Mouse (Mus musculus): Measurements from ENCODE around the gene Ipp. TPM values are rescaled to one million over a fixed set of nuclear protein-coding genes. Genes with fewer than 3 reads are reported as not detected.

Gene Ipp
- 33.4 TPM for polyA plus RNA-seq (2014; fragmentation: Illumina TruSeq; extraction: RNeasy Lipid Tissue Mini Kit (QIAGEN cat#74804); ENCODE audit: low read depth, low replicate concordance)

GRCm38 (mm10) chr4:116507425-116508218, at the start of gene Ipp:
Ipp (plus strand) TSS chr4:116507549.

GRCm38 (mm10) chr4:116464126-116464981, 43.0 kb upstream of the Ipp start, which contains the start of gene Mast2:
Mast2 (minus strand) TSS chr4:116464183.

GRCm38 (mm10) chr4:116555413-116556300, 48.3 kb downstream of the Ipp start, which contains the start of gene Tmem69:
Tmem69 (minus strand) TSS chr4:116555936.

GRCm38 (mm10) chr4:116557306-116558121, 50.2 kb downstream of the Ipp start, which contains the start of gene Gpbp1l1:
Gpbp1l1 (plus strand) TSS chr4:116557658.

Other genes with a start within 250 kb of the Ipp start
- 20.3 TPM for gene Mast2, start 43.4 kb upstream of the Ipp start, polyA plus RNA-seq (2014; fragmentation: Illumina TruSeq; extraction: RNeasy Lipid Tissue Mini Kit (QIAGEN cat#74804); ENCODE audit: low read depth, low replicate concordance)
- 99.4 TPM for gene Tmem69, start 48.4 kb downstream of the Ipp start, polyA plus RNA-seq (2014; fragmentation: Illumina TruSeq; extraction: RNeasy Lipid Tissue Mini Kit (QIAGEN cat#74804); ENCODE audit: low read depth, low replicate concordance)
- 64.3 TPM for gene Gpbp1l1, start 50.1 kb downstream of the Ipp start, polyA plus RNA-seq (2014; fragmentation: Illumina TruSeq; extraction: RNeasy Lipid Tissue Mini Kit (QIAGEN cat#74804); ENCODE audit: low read depth, low replicate concordance)
- gene Ccdc17, start 89.1 kb downstream of the Ipp start, polyA plus RNA-seq (2014; fragmentation: Illumina TruSeq; extraction: RNeasy Lipid Tissue Mini Kit (QIAGEN cat#74804); ENCODE audit: low read depth, low replicate concordance) = 2.7 TPM
- 58.1 TPM for gene Nasp, start 120.4 kb downstream of the Ipp start, polyA plus RNA-seq (2014; fragmentation: Illumina TruSeq; extraction: RNeasy Lipid Tissue Mini Kit (QIAGEN cat#74804); ENCODE audit: low read depth, low replicate concordance)
- 2,483 TPM for gene Akr1a1, start 144.1 kb downstream of the Ipp start, polyA plus RNA-seq (2014; fragmentation: Illumina TruSeq; extraction: RNeasy Lipid Tissue Mini Kit (QIAGEN cat#74804); ENCODE audit: low read depth, low replicate concordance)
- 4,968 TPM for gene Prdx1, start 178.0 kb downstream of the Ipp start, polyA plus RNA-seq (2014; fragmentation: Illumina TruSeq; extraction: RNeasy Lipid Tissue Mini Kit (QIAGEN cat#74804); ENCODE audit: low read depth, low replicate concordance)
- gene Mmachc, start 200.9 kb downstream of the Ipp start, polyA plus RNA-seq (2014; fragmentation: Illumina TruSeq; extraction: RNeasy Lipid Tissue Mini Kit (QIAGEN cat#74804); ENCODE audit: low read depth, low replicate concordance) = 43.6 TPM
- gene Ccdc163, start 201.0 kb downstream of the Ipp start, polyA plus RNA-seq (2014; fragmentation: Illumina TruSeq; extraction: RNeasy Lipid Tissue Mini Kit (QIAGEN cat#74804); ENCODE audit: low read depth, low replicate concordance) = 13.3 TPM
- gene Tesk2, start 213.4 kb downstream of the Ipp start, polyA plus RNA-seq (2014; fragmentation: Illumina TruSeq; extraction: RNeasy Lipid Tissue Mini Kit (QIAGEN cat#74804); ENCODE audit: low read depth, low replicate concordance) = 7.6 TPM